Mouse (Mus musculus): Measurements from ENCODE around the gene Dbnl.
A peak's percentile ranks its signal among the peaks of the same experiment; 100 is the strongest.

Dbnl gene

GRCm38 (mm10) chr11:5788056-5789014, at the start of gene Dbnl:
TSS of gene Dbnl (plus strand) at chr11:5788488.
- peak; percentile 92 to 94 for DNase-seq (ENCODE audit: low spot score in 2 of 2)

- no peak for DNase-seq (ENCODE audit: low spot score in 2 of 2)
Observed at GRCm38 (mm10) chr11:5738888-5739632, 49.2 kb upstream of the Dbnl start.

- no peak for DNase-seq (ENCODE audit: low spot score in 2 of 2)
Observed at GRCm38 (mm10) chr11:5739846-5740245, 48.4 kb upstream of the Dbnl start.

DNA sequence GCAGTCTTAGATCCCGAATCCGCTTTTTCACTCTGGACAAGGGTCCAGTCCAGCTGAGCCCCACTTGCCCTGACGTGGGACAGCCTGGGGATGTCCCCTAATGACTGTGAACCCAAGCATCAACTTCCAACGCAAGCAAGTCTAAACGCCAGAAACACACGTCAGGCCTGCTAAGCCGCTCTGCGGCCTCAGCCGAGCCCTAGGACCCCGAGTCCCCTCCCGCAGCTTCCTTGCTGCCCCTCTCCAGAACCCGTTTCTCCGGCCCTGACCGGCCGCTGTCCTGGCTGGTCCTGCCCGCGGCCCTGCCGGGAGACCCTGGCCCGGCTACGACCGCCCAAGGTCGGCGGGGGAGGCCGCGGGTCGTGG, 47.7 kb upstream of the Dbnl start:
- DNase-seq (ENCODE audit: low spot score in 2 of 2) = no peak

DNA sequence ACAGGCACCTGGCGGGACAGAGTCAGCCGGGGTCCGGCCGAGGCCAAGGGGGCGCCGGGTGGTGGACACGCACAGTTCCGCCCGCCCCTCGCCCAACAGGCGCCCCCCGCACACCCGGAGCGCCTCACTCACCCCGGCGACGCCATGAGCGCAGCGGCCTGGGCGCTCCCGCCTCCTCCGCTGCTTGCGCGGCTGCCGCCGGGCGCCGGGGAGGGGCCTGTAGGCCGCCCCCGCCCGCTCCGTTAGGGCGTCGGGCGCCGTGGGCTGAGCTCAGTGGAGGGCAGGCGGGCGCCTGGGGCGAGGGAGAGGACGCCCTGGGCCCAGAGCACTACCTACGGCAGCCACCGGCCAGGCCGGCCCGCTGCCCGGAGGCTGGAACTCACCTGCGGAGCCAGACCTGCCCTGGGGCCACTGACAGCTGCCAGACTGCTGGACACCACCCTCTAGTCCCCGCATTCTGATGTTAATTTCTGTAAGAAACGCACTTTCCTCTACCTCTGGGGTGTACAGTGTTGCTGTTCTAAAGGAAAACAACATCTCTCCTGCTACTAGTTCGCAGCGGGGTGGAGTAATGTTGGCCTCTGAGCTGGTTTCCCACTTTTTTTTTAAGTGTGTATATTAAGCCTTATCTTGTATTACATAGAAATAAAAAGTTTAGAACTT, 47.2 kb upstream of the Dbnl start:
- peak; percentile 53 to 68 for DNase-seq (ENCODE audit: low spot score in 2 of 2)

- no peak for DNase-seq (ENCODE audit: low spot score in 2 of 2)
Observed at GRCm38 (mm10) chr11:5742106-5742505, 46.2 kb upstream of the Dbnl start.

DNA sequence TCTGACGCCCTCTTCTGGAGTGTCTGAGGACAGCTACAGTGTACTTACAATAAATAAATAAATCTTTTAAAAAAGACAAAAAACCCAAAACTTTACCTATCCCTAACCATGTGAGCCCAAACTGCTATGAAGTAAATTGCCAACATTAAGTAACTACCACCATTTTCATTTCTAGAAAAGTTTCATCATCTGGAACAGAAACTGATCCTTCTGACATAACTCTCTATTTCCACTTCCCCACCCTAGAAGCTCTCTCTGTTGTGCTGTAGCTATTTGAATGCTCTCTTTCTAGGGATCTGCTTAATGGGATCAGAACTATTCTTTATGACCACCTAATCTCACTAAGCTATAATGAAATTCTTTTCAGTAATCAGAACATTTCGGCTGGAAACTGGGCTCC, 43.3 kb upstream of the Dbnl start:
- DNase-seq (ENCODE audit: low spot score in 2 of 2) = no peak

GRCm38 (mm10) chr11:5753755-5754154, 34.5 kb upstream of the Dbnl start:
- DNase-seq (ENCODE audit: low spot score in 2 of 2) = no peak

- DNase-seq (ENCODE audit: low spot score in 2 of 2) = peak; percentile 85 to 91
Observed at GRCm38 (mm10) chr11:5761820-5762632, 26.3 kb upstream of the Dbnl start, which contains the start of gene Urgcp. TSS of gene Urgcp (minus strand) at chr11:5762376.

GRCm38 (mm10) chr11:5762633-5762982, 25.7 kb upstream of the Dbnl start:
- no peak for DNase-seq (ENCODE audit: low spot score in 2 of 2)

DNA sequence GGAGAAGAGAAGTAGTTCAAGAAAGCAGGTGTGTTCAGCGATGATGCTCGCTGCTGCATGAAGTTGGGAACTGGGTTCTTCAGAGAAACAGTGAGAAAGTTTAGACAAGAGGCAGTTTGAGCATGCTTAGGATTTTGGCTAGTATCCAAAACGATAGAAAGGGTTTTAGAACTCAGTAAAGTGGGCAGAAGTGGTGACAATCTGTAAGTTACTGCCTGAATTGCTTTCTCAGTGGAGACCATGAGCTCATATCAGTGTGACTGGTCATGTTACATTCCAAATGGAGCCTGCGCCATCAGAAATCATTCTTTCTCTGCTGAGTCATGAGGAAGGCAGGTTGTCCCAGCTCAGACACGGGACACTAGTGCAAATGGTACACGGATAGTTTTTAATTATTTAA, 22.3 kb upstream of the Dbnl start:
- DNase-seq (ENCODE audit: low spot score in 2 of 2) = no peak

- DNase-seq (ENCODE audit: low spot score in 2 of 2) = no peak
Observed at GRCm38 (mm10) chr11:5778481-5778880, 9.8 kb upstream of the Dbnl start.

DNA sequence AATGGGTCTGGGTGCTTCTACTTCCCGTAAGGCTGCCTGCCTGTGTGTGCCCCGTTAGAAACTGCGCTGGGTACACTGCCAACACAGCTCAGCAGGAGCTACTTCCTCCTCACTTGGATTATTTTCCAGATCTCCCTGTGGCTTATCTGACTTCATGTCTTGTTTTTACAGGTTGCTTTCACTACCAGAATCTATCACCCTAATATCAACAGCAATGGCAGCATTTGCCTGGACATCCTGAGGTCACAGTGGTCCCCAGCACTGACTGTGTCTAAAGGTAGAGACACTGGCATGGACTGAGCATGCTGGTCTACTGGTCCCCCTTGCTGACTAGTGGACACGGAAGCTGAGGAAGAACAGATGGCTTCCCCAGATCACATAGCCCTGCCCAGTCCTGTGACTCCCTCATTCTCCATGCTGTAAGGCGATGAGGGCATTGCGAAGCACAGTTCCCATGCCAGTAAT, 8.2 kb upstream of the Dbnl start:
- no peak for DNase-seq (ENCODE audit: low spot score in 2 of 2)

GRCm38 (mm10) chr11:5782199-5782944, 5.9 kb upstream of the Dbnl start:
- no peak for DNase-seq (ENCODE audit: low spot score in 2 of 2)

- DNase-seq (ENCODE audit: low spot score in 2 of 2) = no peak
Observed at GRCm38 (mm10) chr11:5785732-5786131, 2.6 kb upstream of the Dbnl start.

- no peak for DNase-seq (ENCODE audit: low spot score in 2 of 2)
Observed at GRCm38 (mm10) chr11:5787671-5788055, 625 bp upstream of the Dbnl start.

GRCm38 (mm10) chr11:5789071-5789753, 924 bp downstream of the Dbnl start:
- no peak for DNase-seq (ENCODE audit: low spot score in 2 of 2)

- DNase-seq (ENCODE audit: low spot score in 2 of 2) = no peak
Observed at GRCm38 (mm10) chr11:5789754-5790333, 1.6 kb downstream of the Dbnl start.

- no peak for DNase-seq (ENCODE audit: low spot score in 2 of 2)
Observed at GRCm38 (mm10) chr11:5790431-5790830, 2.1 kb downstream of the Dbnl start.

GRCm38 (mm10) chr11:5795290-5795689, 7.0 kb downstream of the Dbnl start:
- DNase-seq (ENCODE audit: low spot score in 2 of 2) = no peak
